Mouse (Mus musculus): Measurements from ENCODE around the gene Olfr544. TPM values are rescaled to one million over a fixed set of nuclear protein-coding genes. Genes with fewer than 3 reads are reported as not detected.

Olfr544 gene
- polyA plus RNA-seq, 1 experiment from 2014 or later = 0.04 TPM

GRCm38 (mm10) chr7:102480821-102481220 lies 7.3 kb downstream of the Olfr544 start:
- Histone ChIP-seq H3K27ac (ENCODE audit: low read length) (no peak overlapping the region), H3K4me2 (ENCODE audit: low read depth, low read length) (no peak overlapping the region)
- 62% methylated on average over 4 of the region's 4 CpGs for WGBS

GRCm38 (mm10) chr7:102479368-102480078 lies 8.6 kb downstream of the Olfr544 start:
- Histone ChIP-seq H3K4me1 (ENCODE audit: control insufficient read depth, insufficient read depth, low read length) (no peaks in the 10 kb centered on the region), H3K36me3 (ENCODE audit: control insufficient read depth, insufficient read depth, low read length) (no peaks in the 10 kb centered on the region), H3K27me3 (ENCODE audit: control insufficient read depth, insufficient read depth, low read length) (no peaks in the 10 kb centered on the region), H3K9me3 (replicated peaks; ENCODE audit: control insufficient read depth, low read length) (no peaks in the 10 kb centered on the region), H3K4me2 (ENCODE audit: low read depth, low read length) (no peak overlapping the region), H3K27ac (ENCODE audit: low read length) (no peak overlapping the region), H3K4me3 (replicated peaks; ENCODE audit: low read length) (no peak overlapping the region), H3K9ac (ENCODE audit: low read length) (no peak overlapping the region)
- no peak for ATAC-seq (ENCODE audit: insufficient read depth, low FRiP score)
- 65% methylated on average over 5 of the region's 5 CpGs for WGBS

More at GRCm38 (mm10) chr7:102480821-102481220, 7.3 kb downstream of the Olfr544 start:
- H3K27me3 ChIP-seq (ENCODE audit: control insufficient read depth, insufficient read depth, low read length) = no peaks in the 10 kb centered on the region
- H3K4me3 ChIP-seq (replicated peaks; ENCODE audit: low read length) = no peak overlapping the region
- no peak overlapping the region for H3K9ac ChIP-seq (ENCODE audit: low read length)
- no peaks in the 10 kb centered on the region for H3K9me3 ChIP-seq (replicated peaks; ENCODE audit: control insufficient read depth, low read length)
- no peaks in the 10 kb centered on the region for H3K4me1 ChIP-seq (ENCODE audit: control insufficient read depth, insufficient read depth, low read length)
- no peaks in the 10 kb centered on the region for H3K36me3 ChIP-seq (ENCODE audit: control insufficient read depth, insufficient read depth, low read length)
- ATAC-seq (ENCODE audit: insufficient read depth, low FRiP score) = no peak

- Histone ChIP-seq H3K36me3 (ENCODE audit: control insufficient read depth, insufficient read depth, low read length) (no peaks in the 10 kb centered on the region), H3K27me3 (ENCODE audit: control insufficient read depth, insufficient read depth, low read length) (no peaks in the 10 kb centered on the region), H3K4me2 (ENCODE audit: low read depth, low read length) (no peak overlapping the region), H3K4me3 (replicated peaks; ENCODE audit: low read length) (no peak overlapping the region), H3K27ac (ENCODE audit: low read length) (no peak overlapping the region), H3K9me3 (replicated peaks; ENCODE audit: control insufficient read depth, low read length) (no peaks in the 10 kb centered on the region), H3K4me1 (ENCODE audit: control insufficient read depth, insufficient read depth, low read length) (no peaks in the 10 kb centered on the region), H3K9ac (ENCODE audit: low read length) (no peak overlapping the region)
- WGBS = 77% methylated on average over 3 of the region's 3 CpGs
- ATAC-seq (ENCODE audit: insufficient read depth, low FRiP score) = no peak
These were observed 9.2 kb downstream of the Olfr544 start for GRCm38 (mm10) chr7:102478926-102479325.

GRCm38 (mm10) chr7:102478425-102478824 lies 9.7 kb downstream of the Olfr544 start:
- H3K9ac ChIP-seq (ENCODE audit: low read length) = no peak overlapping the region
- WGBS = 80% methylated on average over 4 of the region's 4 CpGs
- H3K4me3 ChIP-seq (replicated peaks; ENCODE audit: low read length) = no peak overlapping the region
- H3K36me3 ChIP-seq (ENCODE audit: control insufficient read depth, insufficient read depth, low read length) = no peaks in the 10 kb centered on the region
- no peak for ATAC-seq (ENCODE audit: insufficient read depth, low FRiP score)
- H3K4me1 ChIP-seq (ENCODE audit: control insufficient read depth, insufficient read depth, low read length) = no peaks in the 10 kb centered on the region
- no peak overlapping the region for H3K4me2 ChIP-seq (ENCODE audit: low read depth, low read length)
- H3K27ac ChIP-seq (ENCODE audit: low read length) = no peak overlapping the region
- no peaks in the 10 kb centered on the region for H3K27me3 ChIP-seq (ENCODE audit: control insufficient read depth, insufficient read depth, low read length)
- no peaks in the 10 kb centered on the region for H3K9me3 ChIP-seq (replicated peaks; ENCODE audit: control insufficient read depth, low read length)

- H3K36me3 ChIP-seq (ENCODE audit: control insufficient read depth, insufficient read depth, low read length) = no peaks in the 10 kb centered on the region
- no peak overlapping the region for H3K27ac ChIP-seq (ENCODE audit: low read length)
- H3K4me2 ChIP-seq (ENCODE audit: low read depth, low read length) = no peak overlapping the region
- WGBS = 82% methylated on average over 11 of the region's 11 CpGs
- no peak overlapping the region for H3K9ac ChIP-seq (ENCODE audit: low read length)
- ATAC-seq (ENCODE audit: insufficient read depth, low FRiP score) = no peak
- no peaks in the 10 kb centered on the region for H3K27me3 ChIP-seq (ENCODE audit: control insufficient read depth, insufficient read depth, low read length)
- H3K4me3 ChIP-seq (replicated peaks; ENCODE audit: low read length) = no peak overlapping the region
- H3K4me1 ChIP-seq (ENCODE audit: control insufficient read depth, insufficient read depth, low read length) = no peaks in the 10 kb centered on the region
- H3K9me3 ChIP-seq (replicated peaks; ENCODE audit: control insufficient read depth, low read length) = no peaks in the 10 kb centered on the region
These were observed 10.7 kb downstream of the Olfr544 start for GRCm38 (mm10) chr7:102477377-102477776.

- Histone ChIP-seq H3K4me1 (ENCODE audit: control insufficient read depth, insufficient read depth, low read length) (no peaks in the 10 kb centered on the region), H3K36me3 (ENCODE audit: control insufficient read depth, insufficient read depth, low read length) (no peaks in the 10 kb centered on the region), H3K4me2 (ENCODE audit: low read depth, low read length) (no peak overlapping the region), H3K4me3 (replicated peaks; ENCODE audit: low read length) (no peak overlapping the region), H3K27ac (ENCODE audit: low read length) (no peak overlapping the region), H3K27me3 (ENCODE audit: control insufficient read depth, insufficient read depth, low read length) (no peaks in the 10 kb centered on the region), H3K9me3 (replicated peaks; ENCODE audit: control insufficient read depth, low read length) (no peaks in the 10 kb centered on the region), H3K9ac (ENCODE audit: low read length) (no peak overlapping the region)
- no peak for ATAC-seq (ENCODE audit: insufficient read depth, low FRiP score)
- WGBS = 89% methylated on average over 5 of the region's 5 CpGs
These were observed 11.5 kb downstream of the Olfr544 start for GRCm38 (mm10) chr7:102476601-102477000.

- no peak overlapping the region for H3K4me2 ChIP-seq (ENCODE audit: low read depth, low read length)
- no peak overlapping the region for H3K27ac ChIP-seq (ENCODE audit: low read length)
- H3K9me3 ChIP-seq (replicated peaks; ENCODE audit: control insufficient read depth, low read length) = no peaks in the 10 kb centered on the region
- WGBS = 55% methylated on average over 5 of the region's 5 CpGs
- peaks cover 9% of the 10 kb centered on the region for H3K36me3 ChIP-seq (ENCODE audit: control insufficient read depth, insufficient read depth, low read length)
- no peaks in the 10 kb centered on the region for H3K4me1 ChIP-seq (ENCODE audit: control insufficient read depth, insufficient read depth, low read length)
- H3K4me3 ChIP-seq (replicated peaks; ENCODE audit: low read length) = no peak overlapping the region
- H3K27me3 ChIP-seq (ENCODE audit: control insufficient read depth, insufficient read depth, low read length) = no peaks in the 10 kb centered on the region
- H3K9ac ChIP-seq (ENCODE audit: low read length) = no peak overlapping the region
- ATAC-seq (ENCODE audit: insufficient read depth, low FRiP score) = no peak
These were observed 15.4 kb downstream of the Olfr544 start for GRCm38 (mm10) chr7:102472675-102473074.

- WGBS = 85% methylated on average over 8 of the region's 8 CpGs
- Histone ChIP-seq H3K9ac (ENCODE audit: low read length) (no peak overlapping the region), H3K36me3 (ENCODE audit: control insufficient read depth, insufficient read depth, low read length) (peaks cover 35% of the 10 kb centered on the region), H3K4me3 (replicated peaks; ENCODE audit: low read length) (no peak overlapping the region), H3K9me3 (replicated peaks; ENCODE audit: control insufficient read depth, low read length) (no peaks in the 10 kb centered on the region), H3K4me2 (ENCODE audit: low read depth, low read length) (no peak overlapping the region), H3K4me1 (ENCODE audit: control insufficient read depth, insufficient read depth, low read length) (no peaks in the 10 kb centered on the region), H3K27ac (ENCODE audit: low read length) (no peak overlapping the region), H3K27me3 (ENCODE audit: control insufficient read depth, insufficient read depth, low read length) (no peaks in the 10 kb centered on the region)
- ATAC-seq (ENCODE audit: insufficient read depth, low FRiP score) = no peak
These were observed 20.5 kb downstream of the Olfr544 start for GRCm38 (mm10) chr7:102467566-102467965.

GRCm38 (mm10) chr7:102458618-102459380 lies 29.3 kb downstream of the Olfr544 start:
- WGBS = 87% methylated on average over 5 of the region's 5 CpGs
- Histone ChIP-seq H3K27me3 (ENCODE audit: control insufficient read depth, insufficient read depth, low read length) (no peaks in the 10 kb centered on the region), H3K27ac (ENCODE audit: low read length) (no peak overlapping the region), H3K4me3 (replicated peaks; ENCODE audit: low read length) (no peak overlapping the region), H3K9ac (ENCODE audit: low read length) (no peak overlapping the region), H3K4me2 (ENCODE audit: low read depth, low read length) (no peak overlapping the region), H3K4me1 (ENCODE audit: control insufficient read depth, insufficient read depth, low read length) (no peaks in the 10 kb centered on the region), H3K36me3 (ENCODE audit: control insufficient read depth, insufficient read depth, low read length) (peaks cover 30% of the 10 kb centered on the region), H3K9me3 (replicated peaks; ENCODE audit: control insufficient read depth, low read length) (no peaks in the 10 kb centered on the region)
- ATAC-seq (ENCODE audit: insufficient read depth, low FRiP score) = no peak

Data from stomach, embryonic 16.5 days (tissue).